Mouse (Mus musculus) limb, embryonic 11.5 days (tissue): Measurements from ENCODE around the gene Zfyve16. TPM values are rescaled to one million over a fixed set of nuclear protein-coding genes. Genes with fewer than 3 reads are reported as not detected.
A peak's percentile ranks its signal among the peaks of the same experiment; 100 is the strongest.

Experiments used
- ATAC-seq: fragments of 200-750 bp; cut with Nextera tagmentation; 2 replicates; pipeline ENCODE4 v1.8.0; 2017; ENCODE audit warnings: low read depth; ENCODE audit not compliant: insufficient number of reproducible peaks, low FRiP score, low TSS enrichment
- DNase-seq: peaks from one replicate; pipeline ENCODE4 v3.0.0-alpha.2; 2015; ENCODE audit warnings: low spot score
- H3K27ac ChIP-seq: fragments of 300-500 bp; sonication (generic); replicated peaks from 2 replicates; pipeline ENCODE4 v1.5.1; 2014; ENCODE audit warnings: low read depth, mild to moderate bottlenecking, low read length
- H3K27me3 ChIP-seq: fragments of 300-500 bp; sonication (generic); 2 replicates; pipeline ENCODE4 v1.6.1; 2014; ENCODE audit warnings: mild to moderate bottlenecking, low read length, mixed read lengths; ENCODE audit not compliant: control insufficient read depth, insufficient read depth
- H3K36me3 ChIP-seq: fragments of 300-500 bp; sonication (generic); 2 replicates; pipeline ENCODE4 v1.6.1; 2014; ENCODE audit warnings: mild to moderate bottlenecking, low read length, moderate library complexity, mixed read lengths; ENCODE audit not compliant: control insufficient read depth, insufficient read depth
- H3K4me1 ChIP-seq: fragments of 300-500 bp; sonication (generic); 2 replicates; pipeline ENCODE4 v1.6.1; 2014; ENCODE audit warnings: low read length, mixed read lengths; ENCODE audit not compliant: control insufficient read depth, insufficient read depth
- H3K4me2 ChIP-seq: fragments of 300-500 bp; sonication (generic); 2 replicates; pipeline ENCODE4 v1.6.1; 2014; ENCODE audit warnings: low read depth, mild to moderate bottlenecking, moderate library complexity; ENCODE audit not compliant: severe bottlenecking
- H3K4me3 ChIP-seq: fragments of 300-500 bp; sonication (generic); 2 replicates; pipeline ENCODE4 v1.5.1; 2014; ENCODE audit warnings: low read depth, low read length
- H3K9ac ChIP-seq: fragments of 300-500 bp; sonication (generic); 2 replicates; pipeline ENCODE4 v1.6.1; 2014; ENCODE audit warnings: mild to moderate bottlenecking, low read length
- H3K9me3 ChIP-seq: fragments of 300-500 bp; sonication (generic); 2 replicates; pipeline ENCODE4 v1.6.1; 2016; ENCODE audit warnings: low read length; ENCODE audit not compliant: control insufficient read depth
- WGBS: fragments of 180-500 bp; shearing (Covaris S2); extraction: QIAGEN DNeasy Blood & Tissue Kit; methylation state at CpG from one replicate; pipeline ENCODE4 v1.1.7; 2014; 5-methylcytosine and 5-hydroxymethylcytosine counted together
- polyA plus RNA-seq: library from polyadenylated mRNA; unstranded; fragments of >200 nt; fragmentation: Nextera tagmentation; extraction: Ambion mirVana; gene quantifications from 2 replicates; pipeline ENCODE4 v1.2.1, GENCODE M21; 2014

Zfyve16 gene
- polyA plus RNA-seq = 16.1 and 18.0 TPM in 2 replicates

GRCm38 (mm10) chr13:92530721-92531211 lies at the start of gene Zfyve16:
Gene Zfyve16, minus strand, starts transcription at chr13:92530868.
- ATAC-seq (peak; percentile 97), DNase-seq (peak; percentile 98)
- Histone ChIP-seq H3K4me3 (peak within 1 kb of the TSS; percentile 73), H3K36me3 (no peaks in the 10 kb centered on the region), H3K9me3 (no peaks in the 10 kb centered on the region), H3K9ac (peak within 1 kb of the TSS; percentile 86), H3K27ac (peak within 1 kb of the TSS; percentile 86), H3K4me1 (no peaks in the 10 kb centered on the region), H3K27me3 (no peaks in the 10 kb centered on the region), H3K4me2 (peak within 1 kb of the TSS; percentile 64)
- under 1% methylated on average over 46 of the region's 46 CpGs for WGBS

DNA sequence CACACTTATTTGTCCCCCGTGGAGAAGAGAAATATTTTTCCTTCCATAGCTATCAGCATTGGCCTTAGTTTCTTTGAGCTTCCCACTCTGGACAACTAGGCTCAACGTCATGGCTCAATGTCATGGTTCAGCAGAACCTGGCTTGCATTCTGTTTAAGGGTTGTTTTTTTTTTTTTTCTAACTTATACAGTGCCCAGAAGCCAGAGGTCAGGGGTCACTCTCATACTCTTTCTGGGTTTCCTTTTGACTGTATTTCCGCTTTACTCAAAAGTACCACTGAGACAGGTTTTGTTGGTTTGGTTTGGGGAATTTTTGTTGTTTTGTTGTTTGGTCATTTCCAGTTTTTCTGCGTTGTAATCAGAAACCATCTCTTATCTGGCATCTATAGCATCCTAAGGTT lies 47.5 kb upstream of the Zfyve16 start:
- Histone ChIP-seq H3K27ac (no peak overlapping the region), H3K4me3 (no peak overlapping the region)
- ATAC-seq = no peak

GRCm38 (mm10) chr13:92576688-92577087 lies 46.0 kb upstream of the Zfyve16 start:
- Histone ChIP-seq H3K27ac (no peak overlapping the region), H3K4me2 (no peak overlapping the region), H3K9me3 (no peaks in the 10 kb centered on the region), H3K9ac (no peak overlapping the region), H3K27me3 (no peaks in the 10 kb centered on the region), H3K36me3 (no peaks in the 10 kb centered on the region), H3K4me3 (no peak overlapping the region), H3K4me1 (no peaks in the 10 kb centered on the region)
- DNase-seq (no peak), ATAC-seq (no peak)
- 89% methylated on average over 6 of the region's 6 CpGs for WGBS

More for the DNA sequence above, 47.5 kb upstream of the Zfyve16 start:
- Histone ChIP-seq H3K36me3 (no peaks in the 10 kb centered on the region), H3K4me2 (no peak overlapping the region), H3K27me3 (no peaks in the 10 kb centered on the region), H3K9me3 (no peaks in the 10 kb centered on the region), H3K9ac (no peak overlapping the region), H3K4me1 (no peaks in the 10 kb centered on the region)
- no peak for DNase-seq
- 77% methylated on average over 4 of the region's 4 CpGs for WGBS

DNA sequence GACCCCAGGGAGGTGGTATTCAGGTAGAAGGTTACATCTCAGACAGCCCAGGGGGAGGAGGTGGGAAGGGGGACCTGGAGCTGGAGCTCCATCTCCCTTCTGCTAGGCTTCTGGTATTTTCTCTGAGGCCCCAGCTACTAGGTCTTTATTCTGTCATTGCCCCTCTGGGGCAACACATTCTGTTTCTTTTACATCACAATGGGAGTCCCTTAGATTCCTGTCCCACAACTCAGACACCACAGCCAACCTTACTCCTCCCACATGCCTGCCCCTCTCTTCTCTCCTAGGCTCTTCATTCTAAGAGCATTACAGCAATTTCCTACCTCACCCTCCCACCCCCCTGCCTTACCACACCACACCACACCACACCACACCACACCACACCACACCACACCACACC lies 45.4 kb upstream of the Zfyve16 start, which contains the start of gene Spz1:
Spz1 (minus strand) TSS at position 101 of the 400 bp plus-strand sequence.
- Histone ChIP-seq H3K27me3 (no peaks in the 10 kb centered on the region), H3K27ac (no peak within 1 kb of the TSS), H3K9ac (no peak within 1 kb of the TSS), H3K4me3 (no peak within 1 kb of the TSS), H3K36me3 (no peaks in the 10 kb centered on the region), H3K9me3 (no peaks in the 10 kb centered on the region), H3K4me1 (no peaks in the 10 kb centered on the region), H3K4me2 (no peak within 1 kb of the TSS)
- DNase-seq (no peak), ATAC-seq (no peak)

GRCm38 (mm10) chr13:92559429-92559828 lies 28.8 kb upstream of the Zfyve16 start:
- no peaks in the 10 kb centered on the region for H3K36me3 ChIP-seq
- H3K9ac ChIP-seq = no peak overlapping the region
- no peak overlapping the region for H3K4me2 ChIP-seq
- no peaks in the 10 kb centered on the region for H3K4me1 ChIP-seq
- no peak overlapping the region for H3K4me3 ChIP-seq
- no peak for DNase-seq
- no peaks in the 10 kb centered on the region for H3K9me3 ChIP-seq
- H3K27me3 ChIP-seq = no peaks in the 10 kb centered on the region
- ATAC-seq = no peak
- no peak overlapping the region for H3K27ac ChIP-seq
- 77% methylated on average over 5 of the region's 5 CpGs for WGBS

GRCm38 (mm10) chr13:92557229-92557628 lies 26.6 kb upstream of the Zfyve16 start:
- H3K36me3 ChIP-seq = no peaks in the 10 kb centered on the region
- H3K9me3 ChIP-seq = no peaks in the 10 kb centered on the region
- DNase-seq (no peak), ATAC-seq (no peak)
- no peaks in the 10 kb centered on the region for H3K27me3 ChIP-seq
- H3K27ac ChIP-seq = no peak overlapping the region
- H3K4me2 ChIP-seq = no peak overlapping the region
- no peak overlapping the region for H3K4me3 ChIP-seq
- WGBS = 44% methylated on average over 2 of the region's 2 CpGs
- H3K4me1 ChIP-seq = no peaks in the 10 kb centered on the region
- no peak overlapping the region for H3K9ac ChIP-seq

DNA sequence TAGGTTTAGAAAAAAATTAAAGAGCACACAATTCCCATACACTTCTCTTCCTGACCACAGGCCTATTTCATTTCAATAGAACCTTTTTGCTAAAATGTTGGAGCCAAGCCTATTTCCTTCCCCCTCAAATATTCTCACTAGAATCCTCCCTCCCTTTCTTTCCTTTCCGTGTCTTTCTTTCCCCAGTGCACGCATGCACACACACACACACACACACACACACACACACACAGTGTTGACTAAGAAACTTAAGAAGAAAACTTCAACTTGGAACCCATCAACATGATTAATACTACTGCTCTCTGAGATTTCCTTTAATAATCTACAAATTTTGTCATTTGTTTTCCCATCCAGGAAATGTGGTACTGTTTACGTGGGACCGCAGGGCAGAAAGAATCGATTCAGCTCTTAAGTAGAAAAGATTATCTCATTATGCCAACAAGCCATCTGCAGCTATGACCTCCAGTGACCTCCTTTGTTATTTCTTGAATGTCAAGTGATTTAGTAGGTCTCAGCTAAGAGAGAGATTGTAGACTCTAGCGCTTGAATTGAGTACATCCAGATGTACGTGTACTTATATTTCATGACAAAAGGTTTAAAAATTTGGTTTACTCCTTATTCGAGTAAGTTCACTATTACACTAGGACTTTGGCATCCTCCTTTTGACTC lies 25.9 kb upstream of the Zfyve16 start:
- Histone ChIP-seq H3K9me3 (no peaks in the 10 kb centered on the region), H3K4me2 (no peak overlapping the region), H3K4me3 (no peak overlapping the region), H3K36me3 (no peaks in the 10 kb centered on the region), H3K27ac (no peak overlapping the region), H3K4me1 (no peaks in the 10 kb centered on the region), H3K27me3 (no peaks in the 10 kb centered on the region), H3K9ac (no peak overlapping the region)
- DNase-seq = peak; percentile 50
- peak; percentile 55; the same call in 1 of the 2 replicates for ATAC-seq
- 23% methylated on average over 8 of the region's 8 CpGs for WGBS

GRCm38 (mm10) chr13:92547093-92547492 lies 16.4 kb upstream of the Zfyve16 start:
- no peak overlapping the region for H3K27ac ChIP-seq
- 93% methylated on average over 4 of the region's 4 CpGs for WGBS
- peaks cover 9% of the 10 kb centered on the region; the same call in 1 of the 2 replicates for H3K9me3 ChIP-seq
- no peak for DNase-seq
- no peaks in the 10 kb centered on the region for H3K27me3 ChIP-seq
- no peak overlapping the region for H3K9ac ChIP-seq
- ATAC-seq = no peak
- no peaks in the 10 kb centered on the region for H3K36me3 ChIP-seq
- H3K4me1 ChIP-seq = no peaks in the 10 kb centered on the region
- H3K4me2 ChIP-seq = no peak overlapping the region
- H3K4me3 ChIP-seq = no peak overlapping the region
